Mouse (Mus musculus) neutrophil, adult 5-6 weeks (primary cell): ENCODE data around the gene Nr6a1. TPM values are rescaled to one million over a fixed set of nuclear protein-coding genes. Genes with fewer than 3 reads are reported as not detected.

Experiments used
- ATAC-seq: fragments of 151-379, 151-347 bp; 2 replicates; pipeline ENCODE4 v1.8.0; 2017; ENCODE audit warnings: mild to moderate bottlenecking, moderate TSS enrichment; ENCODE audit not compliant: insufficient number of reproducible peaks, poor library complexity, low FRiP score, severe bottlenecking; ENCODE audit errors: extremely low read depth
- total RNA-seq: library from RNA; stranded (forward); fragments of 200-1000 nt; gene quantifications from 2 replicates; pipeline ENCODE4 v1.2.3, GENCODE M21; 2017

Nr6a1 gene
- total RNA-seq, 1 experiment from 2014 or later, result 1.6 TPM

DNA sequence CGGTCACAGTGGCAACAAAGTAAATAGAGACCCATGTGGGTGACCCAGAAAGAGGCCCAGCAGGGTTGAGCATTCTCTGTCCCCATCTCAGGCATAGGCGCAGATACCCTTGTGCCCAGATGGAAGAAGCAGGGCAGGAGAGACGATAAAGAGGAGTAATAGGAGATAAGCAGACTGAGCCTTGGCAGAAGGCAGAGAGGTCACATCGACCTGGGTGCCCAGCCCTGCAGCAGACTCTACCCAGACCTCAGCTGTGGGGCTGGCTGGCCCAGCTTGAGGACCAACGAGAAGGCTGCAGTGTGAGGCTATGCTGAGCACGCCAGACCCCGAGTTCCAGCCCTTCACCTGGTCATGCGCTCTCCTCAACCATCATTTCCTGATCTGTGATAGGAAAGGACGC lies 223.2 kb downstream of the Nr6a1 start:
- ATAC-seq, result no peak

- ATAC-seq, result no peak
These were observed 227.3 kb downstream of the Nr6a1 start for GRCm38 (mm10) chr2:38700177-38700576.

DNA sequence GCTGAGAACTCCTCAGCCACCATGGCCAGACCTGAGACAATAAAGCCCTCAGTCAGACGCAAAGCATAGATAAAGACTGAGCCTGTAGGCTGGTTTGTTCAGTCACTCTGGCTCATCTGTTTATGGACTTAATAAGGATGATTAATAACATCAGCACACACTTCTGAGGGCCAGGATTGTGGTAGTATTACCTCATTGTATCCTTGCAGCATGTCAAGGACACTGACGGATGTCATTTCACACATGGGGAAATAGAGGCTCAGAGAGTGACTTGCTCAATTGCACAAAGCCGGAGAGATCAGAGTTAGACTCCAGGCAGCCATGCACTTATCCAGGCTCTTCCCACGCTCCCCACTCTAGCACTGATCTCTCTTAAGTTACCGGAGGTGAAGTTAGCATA lies 228.9 kb downstream of the Nr6a1 start:
- ATAC-seq, result no peak

GRCm38 (mm10) chr2:38697128-38698120 lies 230.1 kb downstream of the Nr6a1 start:
- ATAC-seq, result no peak

DNA sequence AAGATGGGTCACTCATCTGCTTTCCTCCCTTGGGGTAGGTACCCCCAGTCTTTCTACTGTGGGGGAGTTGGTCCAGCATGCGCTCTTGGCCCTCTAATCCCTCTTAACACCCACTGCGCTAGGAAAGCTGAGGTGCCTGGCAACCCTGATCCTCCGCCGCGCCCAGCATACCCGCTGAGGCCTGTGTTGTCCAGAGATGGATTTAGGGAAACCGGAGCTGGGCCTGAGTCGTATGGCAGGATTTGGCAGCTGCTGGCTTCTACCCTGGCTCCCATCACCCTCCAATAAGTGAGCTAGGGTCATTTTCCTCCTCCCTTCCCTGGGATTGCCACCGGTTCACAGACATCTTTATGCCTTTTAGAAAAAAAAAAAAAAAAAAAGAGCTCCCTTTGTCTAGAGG lies 231.7 kb downstream of the Nr6a1 start:
- ATAC-seq, result no peak

DNA sequence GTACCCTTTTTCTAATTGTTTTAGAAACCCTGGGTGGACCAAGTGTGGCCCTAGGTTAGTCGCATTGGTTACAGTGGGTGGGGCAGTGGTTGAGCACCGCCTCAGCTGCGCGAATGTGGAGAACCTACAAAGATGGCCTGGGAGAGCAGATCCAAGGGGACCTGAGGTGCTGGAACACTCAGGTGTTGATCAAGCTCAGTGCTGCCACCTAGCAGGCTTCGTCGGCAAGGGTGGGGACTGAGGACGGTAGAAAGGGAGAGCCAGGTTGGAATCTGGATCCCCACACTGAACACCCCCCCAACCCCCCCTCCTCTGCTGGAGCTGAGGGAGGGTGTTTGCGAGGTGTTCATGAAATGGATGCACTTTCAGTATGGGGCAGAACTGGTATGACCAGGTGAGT lies 235.9 kb downstream of the Nr6a1 start:
- ATAC-seq, result no peak

- ATAC-seq, result no peak
These were observed 237.6 kb downstream of the Nr6a1 start for GRCm38 (mm10) chr2:38689881-38690280.

- ATAC-seq, result no peak
These were observed 238.5 kb downstream of the Nr6a1 start for GRCm38 (mm10) chr2:38688791-38689520.

- no peak for ATAC-seq
These were observed 241.7 kb downstream of the Nr6a1 start for GRCm38 (mm10) chr2:38685746-38686145.

DNA sequence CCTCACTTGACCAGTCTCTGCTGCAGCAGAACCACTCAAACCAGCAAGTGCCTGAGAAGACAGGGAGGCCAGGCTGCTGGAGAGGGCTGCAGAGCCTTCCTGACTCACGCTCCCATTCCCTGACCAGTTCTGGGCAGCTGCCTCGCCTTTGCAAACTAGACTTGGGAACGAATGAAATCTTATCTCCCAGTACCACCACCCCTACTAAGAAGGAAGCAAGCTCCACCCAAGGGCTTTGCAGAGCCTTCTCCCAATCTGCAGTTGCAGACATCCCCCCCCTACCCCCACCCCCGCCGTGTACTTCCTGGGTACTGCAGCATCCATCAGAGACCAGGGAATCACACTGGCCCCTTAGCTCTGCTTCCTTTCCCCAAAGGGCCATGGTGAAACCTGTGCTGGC lies 244.4 kb downstream of the Nr6a1 start:
- ATAC-seq, result no peak

DNA sequence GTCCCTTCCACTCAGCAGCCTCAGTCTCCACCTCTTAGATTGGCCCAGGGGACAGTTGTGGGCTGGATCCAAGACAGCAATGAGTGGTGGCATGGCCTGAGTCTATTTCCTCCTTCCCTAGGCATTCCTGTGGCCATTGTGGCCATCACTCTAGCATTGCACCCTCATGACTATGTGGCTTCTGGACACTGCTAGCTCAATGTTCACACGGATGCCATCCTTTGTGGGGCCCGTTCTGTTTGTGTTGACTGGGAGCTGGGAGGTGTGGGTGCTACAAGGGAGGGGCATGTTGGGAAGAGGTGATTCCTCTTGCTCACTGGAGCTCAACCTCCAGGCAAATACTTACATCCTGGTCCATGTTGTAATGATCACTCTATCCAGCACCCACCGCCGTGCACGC lies 245.3 kb downstream of the Nr6a1 start:
- ATAC-seq, result no peak

DNA sequence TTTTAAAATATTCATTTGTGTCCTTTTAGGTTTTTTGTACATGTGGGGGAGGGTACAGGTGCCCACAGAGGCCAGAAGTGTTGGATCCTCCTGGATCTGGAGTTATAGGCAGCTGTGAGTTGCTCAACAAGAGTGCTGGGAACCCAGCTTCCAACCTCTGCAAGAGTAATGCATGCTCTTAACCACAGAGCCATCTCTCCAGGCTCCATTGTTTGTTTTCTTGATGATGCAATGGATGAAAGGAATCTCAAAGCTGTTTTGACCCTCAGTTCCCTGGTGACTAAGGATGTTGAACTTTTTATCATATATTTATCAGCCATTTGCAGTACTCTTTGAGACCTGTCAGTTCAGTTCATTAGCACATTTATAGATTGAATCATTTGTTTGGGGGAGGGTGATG lies 248.5 kb downstream of the Nr6a1 start:
- ATAC-seq, result no peak

DNA sequence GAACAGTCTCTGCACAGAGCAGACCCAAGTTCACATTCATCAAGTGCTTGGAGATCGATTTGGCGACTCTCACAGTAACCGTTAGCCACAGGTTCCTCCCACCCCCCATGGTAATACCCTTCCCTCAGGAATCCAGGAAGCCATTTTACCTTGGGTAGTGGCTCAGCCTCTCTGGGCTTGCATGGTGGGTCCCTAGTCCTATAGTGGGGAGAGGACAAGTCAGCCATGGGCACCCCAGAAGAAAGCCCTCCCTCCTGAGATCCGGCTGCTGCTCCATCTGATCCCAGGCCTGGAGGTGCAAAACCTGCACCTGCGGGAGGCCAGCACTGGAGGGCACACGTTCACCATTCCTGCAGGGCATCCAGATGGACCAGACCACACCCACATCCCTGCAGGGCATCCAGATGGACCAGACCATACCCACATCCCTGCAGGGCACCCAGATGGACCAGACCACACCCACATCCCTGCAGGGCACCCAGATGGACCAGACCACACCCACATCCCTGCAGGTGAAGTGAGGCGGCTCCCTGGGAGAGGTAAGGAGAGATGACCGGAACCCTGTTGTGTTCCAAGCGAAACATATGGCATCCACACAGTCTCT lies 252.0 kb downstream of the Nr6a1 start:
- no peak for ATAC-seq

Other genes with a start within 250 kb of the Nr6a1 start
- gene Nr5a1, start 213.1 kb downstream of the Nr6a1 start, total RNA-seq, result not detected in 2 replicates
- not detected in 2 replicates for gene Olfml2a, start 4.3 kb upstream of the Nr6a1 start, total RNA-seq
- gene Wdr38, start 69.8 kb upstream of the Nr6a1 start, total RNA-seq, result 0.61 and 1.4 TPM in 2 replicates
- 126 and 127 TPM in 2 replicates for gene Arpc5l, start 77.7 kb upstream of the Nr6a1 start, total RNA-seq
- gene Rpl35, start 77.9 kb upstream of the Nr6a1 start, total RNA-seq, result 472 and 557 TPM in 2 replicates
- 41.7 and 42.6 TPM in 2 replicates for gene Golga1, start 137.9 kb upstream of the Nr6a1 start, total RNA-seq